Comparison of ENCODE assay signal across 8 mouse cellular contexts in genomic region chr12:71135581-71135980, GRCm38 (mm10). TPM values are rescaled to one million over a fixed set of nuclear protein-coding genes. Genes with fewer than 3 reads are reported as not detected.
A peak's percentile ranks its signal among the peaks of the same experiment; 100 is the strongest.
DNase-seq lines count a peak whose midpoint lies in the region; ATAC-seq and TF ChIP-seq lines count a peak whose summit lies in the region.

No protein-coding gene starts in this region.

- in situ Hi-C loops in CH12.LX (cut with MboI; ENCODE audit: low pct_ligation_motif_present, low pct_unique_long_range_greater_than_20kb, low sequenced_read_pairs): loop anchor here (25.0 kb wide), 1 partner anchor 577 kb away; no protein-coding TSS in a partner anchor

- peak overlapping the region; percentile 83 for H3K9ac ChIP-seq in CH12.LX (ENCODE audit: insufficient read depth, low read depth)
- H3K9ac ChIP-seq in liver, embryonic 14.5 days (replicated peaks): peak overlapping the region; percentile 42; the same call in 1 of the 2 replicates

- no peak overlapping the region for H3K27ac ChIP-seq in CH12.LX (ENCODE audit: insufficient read depth, low read depth)
- no peak overlapping the region for H3K27ac ChIP-seq in hindbrain, embryonic 10.5 days
- no peak overlapping the region for H3K27ac ChIP-seq in liver, embryonic 14.5 days

- no peak for DNase-seq in CH12.LX (ENCODE audit: extremely low read depth)
- DNase-seq in hindbrain, embryonic 10.5 days (ENCODE audit: low spot score): no peak
- no peak for DNase-seq in liver, embryonic 14.5 days (ENCODE audit: low read depth in 3 of 3, low spot score in 3 of 3)
- no peak for DNase-seq in right cerebral cortex, postnatal 14 days
- no peak for DNase-seq in testis, postnatal 10 days (ENCODE audit: low spot score)
- no peak for DNase-seq in lung, postnatal 25 days (ENCODE audit: low spot score)

- H3K27me3 ChIP-seq in erythroblast, embryonic 14.5 days (ENCODE audit: control insufficient read depth): no peaks in the 10 kb centered on the region
- no peaks in the 10 kb centered on the region for H3K27me3 ChIP-seq in CH12.LX (replicated peaks)
- H3K27me3 ChIP-seq in hindbrain, embryonic 10.5 days (ENCODE audit: insufficient read depth, poor library complexity, severe bottlenecking): no peaks in the 10 kb centered on the region
- no peaks in the 10 kb centered on the region for H3K27me3 ChIP-seq in liver, embryonic 14.5 days (ENCODE audit: control insufficient read depth, insufficient read depth, low read length)

- H3K4me2 ChIP-seq in CH12.LX (ENCODE audit: insufficient read depth, low read depth, poor library complexity, severe bottlenecking): peak overlapping the region; percentile 92
- peak overlapping the region; percentile 82 for H3K4me2 ChIP-seq in liver, embryonic 14.5 days (ENCODE audit: low read depth)

- no peak for TF ChIP-seq RAD21 in CH12.LX (IDR thresholded peaks at IDR 0.05; ENCODE audit: low read depth, low read length)

- TF ChIP-seq EP300 in CH12.LX (IDR thresholded peaks at IDR 0.05; ENCODE audit: low read length): no peak
- no peak for TF ChIP-seq EP300 in liver, embryonic 14.5 days (IDR thresholded peaks at IDR 0.05; ENCODE audit: low read depth)

- no peak for ATAC-seq in erythroblast, adult 5-6 weeks (replicated peaks; ENCODE audit: low FRiP score, poor library complexity, severe bottlenecking)
- ATAC-seq in liver, embryonic 14.5 days (ENCODE audit: insufficient read depth): no peak

- TF ChIP-seq CTCF in CH12.LX (conservative IDR thresholded peaks at IDR 0.05 in 1 of 2, IDR thresholded peaks at IDR 0.05 in 1 of 2; ENCODE audit: low read depth in 2 of 2, low read length in 2 of 2): no peak
- no peak for TF ChIP-seq CTCF in liver, embryonic 14.5 days (IDR thresholded peaks at IDR 0.05; ENCODE audit: low read depth)

- dilution Hi-C loops in CH12.LX (cut with MboI; ENCODE audit: extremely low pct_ligation_motif_present, extremely low pct_unique_long_range_greater_than_20kb, low sequenced_read_pairs): no loop called here

- H3K4me3 ChIP-seq in erythroblast, embryonic 14.5 days (replicated peaks): peak overlapping the region; percentile 96
- peak overlapping the region; percentile 55 to 98 (median 83) for H3K4me3 ChIP-seq in CH12.LX (replicated peaks in 1 of 3; ENCODE audit: low read depth in 2 of 3, low read length in 2 of 3, poor library complexity in 1 of 3)
- H3K4me3 ChIP-seq in hindbrain, embryonic 10.5 days: peak overlapping the region; percentile 98
- H3K4me3 ChIP-seq in liver, embryonic 14.5 days (ENCODE audit: insufficient read depth in 1 of 2, low read depth in 2 of 2, low read length in 2 of 2): peak overlapping the region; percentile 77 to 97

- peaks cover 38% of the 10 kb centered on the region for H3K36me3 ChIP-seq in erythroblast, embryonic 14.5 days (ENCODE audit: control insufficient read depth)
- H3K36me3 ChIP-seq in CH12.LX (replicated peaks in 1 of 2; ENCODE audit: control insufficient read depth in 1 of 2, insufficient read depth in 1 of 2, low read length in 1 of 2): peaks cover 22 to 50% of the 10 kb centered on the region in 2 experiments
- peaks cover 42% of the 10 kb centered on the region for H3K36me3 ChIP-seq in hindbrain, embryonic 10.5 days
- H3K36me3 ChIP-seq in liver, embryonic 14.5 days (replicated peaks; ENCODE audit: control insufficient read depth, insufficient read depth, low read depth): peaks cover 4% of the 10 kb centered on the region

- H3K4me1 ChIP-seq in erythroblast, embryonic 14.5 days (ENCODE audit: control insufficient read depth): peaks cover 36% of the 10 kb centered on the region
- peaks cover 5 to 26% of the 10 kb centered on the region in 2 experiments; a peak in 3 of 4 replicates for H3K4me1 ChIP-seq in CH12.LX (ENCODE audit: control insufficient read depth in 1 of 2, insufficient read depth in 2 of 2)
- peaks cover 32% of the 10 kb centered on the region for H3K4me1 ChIP-seq in hindbrain, embryonic 10.5 days (replicated peaks)
- H3K4me1 ChIP-seq in liver, embryonic 14.5 days (replicated peaks; ENCODE audit: control insufficient read depth in 2 of 2, insufficient read depth in 2 of 2, low read length in 1 of 2): peaks cover 5 to 9% of the 10 kb centered on the region in 2 experiments; a peak in 2 of 4 replicates

- H3K79me2 ChIP-seq in CH12.LX (replicated peaks; ENCODE audit: control insufficient read depth, extremely low read depth, insufficient read depth, poor library complexity, severe bottlenecking): peaks cover 51% of the 10 kb centered on the region

- 53% methylated on average over 5 of the region's 5 CpGs for WGBS in hindbrain, embryonic 10.5 days
- WGBS in liver, embryonic 14.5 days (ENCODE audit: insufficient replicate concordance): 9% methylated on average over 5 of the region's 5 CpGs

- no peak for TF ChIP-seq POLR2A in CH12.LX (IDR thresholded peaks at IDR 0.05; ENCODE audit: low read depth, low read length)

- H3K9me3 ChIP-seq in erythroblast, embryonic 14.5 days (ENCODE audit: control insufficient read depth, low read length): no peaks in the 10 kb centered on the region
- H3K9me3 ChIP-seq in CH12.LX (replicated peaks; ENCODE audit: low read length): no peaks in the 10 kb centered on the region
- no peaks in the 10 kb centered on the region for H3K9me3 ChIP-seq in hindbrain, embryonic 10.5 days
- no peaks in the 10 kb centered on the region for H3K9me3 ChIP-seq in liver, embryonic 14.5 days (ENCODE audit: control insufficient read depth, low read length)

TF ChIP-seq in CH12.LX, 34 proteins besides CTCF, POLR2A, EP300 and RAD21:
- TF ChIP-seq ETS1 (conservative IDR thresholded peaks at IDR 0.05; ENCODE audit: low read depth, low read length): no peak
- TF ChIP-seq TBP (conservative IDR thresholded peaks at IDR 0.05; ENCODE audit: low read depth, low read length): no peak
- no peak for TF ChIP-seq ZC3H11A (IDR thresholded peaks at IDR 0.05; ENCODE audit: low read depth, low read length)
- TF ChIP-seq RCOR1 (conservative IDR thresholded peaks at IDR 0.05; ENCODE audit: low read depth, low read length): no peak
- no peak for TF ChIP-seq CHD2 (IDR thresholded peaks at IDR 0.05; ENCODE audit: low read length)
- TF ChIP-seq POLR2AphosphoS2 (IDR thresholded peaks at IDR 0.05; ENCODE audit: low read depth, low read length): no peak
- TF ChIP-seq MYC (IDR thresholded peaks at IDR 0.05; ENCODE audit: low read depth, low read length): no peak
- no peak for TF ChIP-seq MAX (IDR thresholded peaks at IDR 0.05; ENCODE audit: low read length)
- no peak for TF ChIP-seq ZMIZ1 (IDR thresholded peaks at IDR 0.05; ENCODE audit: low read depth, low read length)
- no peak for TF ChIP-seq MAFK (IDR thresholded peaks at IDR 0.05; ENCODE audit: insufficient replicate concordance, low read length)
- TF ChIP-seq UBTF (IDR thresholded peaks at IDR 0.05; ENCODE audit: low read depth, low read length): no peak
- TF ChIP-seq IRF4 (IDR thresholded peaks at IDR 0.05; ENCODE audit: low read depth, low read length): no peak
- TF ChIP-seq CHD1 (IDR thresholded peaks at IDR 0.05; ENCODE audit: low read depth, low read length): no peak
- TF ChIP-seq USF1 (IDR thresholded peaks at IDR 0.05; ENCODE audit: low read depth, low read length): no peak
- TF ChIP-seq JUN (IDR thresholded peaks at IDR 0.05; ENCODE audit: insufficient read depth, low read depth, low read length): no peak
- TF ChIP-seq GABPA (IDR thresholded peaks at IDR 0.05; ENCODE audit: insufficient replicate concordance, low read depth, low read length): no peak
- TF ChIP-seq BHLHE40 (IDR thresholded peaks at IDR 0.05; ENCODE audit: low read depth, low read length): no peak

RNA-seq across cellular contexts. Expression of gene Timm9, which starts 0.9 kb away (rescaled TPM):
- 0.45 and 1.0 TPM in 2 replicates for polyA plus RNA-seq in erythroblast, embryonic 14.5 days (2012)
- 17.9 and 18.8 TPM in 2 replicates for total RNA-seq in erythroblast, adult 5-6 weeks (2015; ENCODE audit: low replicate concordance)
- 0.34 and 0.56 TPM in 2 replicates for total RNA-seq in erythroblast, adult 5-6 weeks (2017; ENCODE audit: low replicate concordance)
- total RNA-seq in CH12.LX (2012; rRNA removed) (77.3 and 110 TPM in 2 replicates), CH12.LX (2014; rRNA removed) (127 and 141 TPM in 2 replicates)
- 82.8 and 83.0 TPM in 2 replicates for polyA plus RNA-seq in CH12.LX (2012; ENCODE audit: insufficient read length, low read depth)
- 69.8 and 77.8 TPM in 2 replicates for polyA plus RNA-seq in hindbrain, embryonic 10.5 days (2016; fragmentation: Nextera tagmentation; extraction: Ambion mirVana)
- 13.0 and 23.7 TPM in 2 replicates for polyA plus RNA-seq in liver, embryonic 14.5 days (2012; rRNA removed)
- 40.2 and 43.4 TPM in 2 replicates for polyA plus RNA-seq in liver, embryonic 14.5 days (2014; fragmentation: Nextera tagmentation; extraction: Ambion mirVana)

RNA-seq across cellular contexts. Expression of gene 2700049A03Rik, which starts 1.1 kb away (rescaled TPM):
- 0.06 and 0.10 TPM in 2 replicates for polyA plus RNA-seq in erythroblast, embryonic 14.5 days (2012)
- total RNA-seq in erythroblast, adult 5-6 weeks (2015; ENCODE audit: low replicate concordance): 5.8 and 12.3 TPM in 2 replicates
- total RNA-seq in erythroblast, adult 5-6 weeks (2017; ENCODE audit: low replicate concordance): 15.4 and 17.7 TPM in 2 replicates
- total RNA-seq in CH12.LX (2012; rRNA removed): 7.7 TPM in 2 replicates
- 10.0 and 10.6 TPM in 2 replicates for total RNA-seq in CH12.LX (2014; rRNA removed)
- polyA plus RNA-seq in CH12.LX (2012; ENCODE audit: insufficient read length, low read depth): 7.5 and 9.4 TPM in 2 replicates
- 14.3 and 17.5 TPM in 2 replicates for polyA plus RNA-seq in hindbrain, embryonic 10.5 days (2016; fragmentation: Nextera tagmentation; extraction: Ambion mirVana)
- polyA plus RNA-seq in liver, embryonic 14.5 days (2012; rRNA removed): 2.0 and 2.7 TPM in 2 replicates
- 4.1 and 4.2 TPM in 2 replicates for polyA plus RNA-seq in liver, embryonic 14.5 days (2014; fragmentation: Nextera tagmentation; extraction: Ambion mirVana)

RNA-seq across cellular contexts. Expression of gene Tomm20l, which starts 24.4 kb away (rescaled TPM):
- polyA plus RNA-seq in erythroblast, embryonic 14.5 days (2012): not detected in 2 replicates
- not detected in 2 replicates for total RNA-seq in erythroblast, adult 5-6 weeks (2015; ENCODE audit: low replicate concordance)
- not detected in 2 replicates for total RNA-seq in erythroblast, adult 5-6 weeks (2017; ENCODE audit: low replicate concordance)
- total RNA-seq in CH12.LX (2012; rRNA removed) (not detected in 2 replicates), CH12.LX (2014; rRNA removed) (not detected in 2 replicates)
- polyA plus RNA-seq in CH12.LX (2012; ENCODE audit: insufficient read length, low read depth): not detected in 2 replicates
- polyA plus RNA-seq in hindbrain, embryonic 10.5 days (2016; fragmentation: Nextera tagmentation; extraction: Ambion mirVana): not detected in 2 replicates
- not detected in 2 replicates for polyA plus RNA-seq in liver, embryonic 14.5 days (2012; rRNA removed)
- not detected in 2 replicates for polyA plus RNA-seq in liver, embryonic 14.5 days (2014; fragmentation: Nextera tagmentation; extraction: Ambion mirVana)
